ENCODE assay signal across 1 mouse cellular context in the genomic region with DNA sequence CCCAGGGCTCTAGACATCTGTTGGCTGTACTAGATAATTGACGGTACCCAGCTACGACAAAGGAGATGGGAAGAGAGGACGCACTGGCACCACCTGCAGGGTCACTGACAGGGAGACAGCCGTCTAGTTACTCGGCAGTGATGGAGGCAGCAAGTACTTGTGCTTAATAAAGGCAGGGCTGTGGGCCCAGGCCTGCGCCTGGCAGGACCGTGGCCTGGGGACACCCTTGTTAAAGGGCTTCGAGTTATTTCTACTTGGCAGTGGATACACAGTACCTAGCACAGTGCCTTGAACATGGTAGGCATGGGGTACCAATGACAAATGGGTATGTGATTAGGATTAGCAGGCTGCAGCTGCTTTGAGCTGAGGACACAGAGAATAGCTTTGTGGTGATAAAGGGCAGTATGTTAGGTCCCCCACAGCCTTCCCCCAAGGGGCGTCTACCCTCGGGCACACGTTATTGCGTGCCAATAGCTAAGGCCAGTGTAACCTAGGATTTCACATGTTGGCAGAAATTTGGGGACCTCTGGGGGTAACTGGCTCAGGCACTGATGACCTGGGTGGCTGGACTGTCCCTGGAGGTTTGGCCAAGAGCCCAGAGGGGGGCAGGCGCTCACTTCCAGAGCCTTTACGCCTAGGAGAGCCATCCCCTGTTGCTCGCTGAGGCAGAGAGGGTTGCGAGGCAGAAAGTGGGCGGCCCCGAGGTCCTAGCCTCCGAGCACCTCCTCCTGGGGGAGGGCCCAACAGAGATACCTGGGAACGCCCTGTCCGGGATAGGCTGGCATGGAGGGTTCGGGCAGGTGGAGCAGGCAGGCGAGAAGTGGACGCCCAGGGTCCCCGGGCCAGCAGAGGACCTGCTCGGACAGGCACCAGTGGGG.
TF ChIP-seq lines count a peak whose summit lies in the region.

No protein-coding gene starts in this region.

TF ChIP-seq in MEL, 35 proteins besides CTCF, POLR2A, EP300 and RAD21:
- TF ChIP-seq RCOR1 (IDR thresholded peaks at IDR 0.05; ENCODE audit: low read depth, low read length) (no peak), ZMIZ1 (IDR thresholded peaks at IDR 0.05; ENCODE audit: low read depth, low read length) (peak; percentile 5), ZNF384 (IDR thresholded peaks at IDR 0.05; ENCODE audit: low read depth, low read length) (no peak), HCFC1 (IDR thresholded peaks at IDR 0.05; ENCODE audit: low read depth, low read length) (no peak), POLR2AphosphoS5 (IDR thresholded peaks at IDR 0.05; ENCODE audit: borderline replicate concordance, low read depth, low read length) (0 out of 2 replicates have a peak, but pooled peaks have one; percentile 59), NRF1 (IDR thresholded peaks at IDR 0.05; ENCODE audit: insufficient read depth, low read depth, low read length, poor library complexity, severe bottlenecking) (no peak), SMC3 (IDR thresholded peaks at IDR 0.05; ENCODE audit: low read depth, low read length) (0 out of 2 replicates have a peak, but pooled peaks have one; percentile 7), POLR2AphosphoS2 (IDR thresholded peaks at IDR 0.05; ENCODE audit: low read length) (peak; percentile 27; the same call in 1 of the 2 replicates)
